Comparison of ENCODE assay signal across 9 mouse cellular contexts in genomic region chr7:49125545-49125944, GRCm38 (mm10).
DNase-seq lines count a peak whose midpoint lies in the region; ATAC-seq and TF ChIP-seq lines count a peak whose summit lies in the region.
"Had no signal": no experiment of that assay in that cellular context is flagged by ENCODE, and none has a peak within 500 bp of the region (broad histone marks: within the 10 kb centered on the region; RNA-seq: fewer than 3 reads in every experiment).

No protein-coding gene starts in this region.

- H3K36me3 ChIP-seq in midbrain, embryonic 11.5 days (ENCODE audit: control insufficient read depth, insufficient read depth, low read length): no peaks in the 10 kb centered on the region
- no peaks in the 10 kb centered on the region for H3K36me3 ChIP-seq in midbrain, embryonic 13.5 days
- no peaks in the 10 kb centered on the region for H3K36me3 ChIP-seq in hindbrain, postnatal 0 days (ENCODE audit: insufficient read depth, low read length)
- no peaks in the 10 kb centered on the region for H3K36me3 ChIP-seq in lung, embryonic 16.5 days (ENCODE audit: control insufficient read depth, insufficient read depth, low read length)
- no peaks in the 10 kb centered on the region for H3K36me3 ChIP-seq in small intestine, adult 2 months (ENCODE audit: control insufficient read depth, insufficient read depth, low read length)
- H3K36me3 ChIP-seq: heart, embryonic 13.5 days; neural tube, embryonic 12.5 days had no signal

- 35% methylated on average over 3 of the region's 3 CpGs for WGBS in midbrain, embryonic 11.5 days
- WGBS in midbrain, embryonic 13.5 days: 43% methylated on average over 3 of the region's 3 CpGs
- 27% methylated on average over 3 of the region's 3 CpGs for WGBS in hindbrain, postnatal 0 days
- 18% methylated on average over 3 of the region's 3 CpGs for WGBS in lung, embryonic 16.5 days
- WGBS in small intestine, adult 2 months: 31% methylated on average over 3 of the region's 3 CpGs

- no peak overlapping the region for H3K9ac ChIP-seq in midbrain, embryonic 11.5 days (ENCODE audit: low read length)
- H3K9ac ChIP-seq in midbrain, embryonic 13.5 days (replicated peaks): no peak overlapping the region
- H3K9ac ChIP-seq in hindbrain, postnatal 0 days (replicated peaks; ENCODE audit: low read length): no peak overlapping the region
- no peak overlapping the region for H3K9ac ChIP-seq in lung, embryonic 16.5 days (ENCODE audit: low read length)
- H3K9ac ChIP-seq: heart, embryonic 13.5 days; neural tube, embryonic 12.5 days had no signal

- peak; percentile 91 for DNase-seq in midbrain, embryonic 11.5 days (ENCODE audit: low spot score, missing footprints)
- DNase-seq in adrenal gland, adult 2 months: peak; percentile 36
- peak; percentile 74 to 85 for DNase-seq in cerebellum, postnatal 25 days
- DNase-seq in hindbrain, postnatal 0 days (ENCODE audit: low spot score): peak; percentile 81

- no peaks in the 10 kb centered on the region for H3K9me3 ChIP-seq in midbrain, embryonic 11.5 days (ENCODE audit: control insufficient read depth, low read length)
- no peaks in the 10 kb centered on the region for H3K9me3 ChIP-seq in midbrain, embryonic 13.5 days
- H3K9me3 ChIP-seq in hindbrain, postnatal 0 days (ENCODE audit: low read length): no peaks in the 10 kb centered on the region
- H3K9me3 ChIP-seq in lung, embryonic 16.5 days (ENCODE audit: control insufficient read depth, low read length): no peaks in the 10 kb centered on the region
- H3K9me3 ChIP-seq: heart, embryonic 13.5 days; neural tube, embryonic 12.5 days had no signal

- ATAC-seq in midbrain, embryonic 11.5 days (ENCODE audit: low FRiP score): no peak
- no peak for ATAC-seq in midbrain, embryonic 13.5 days
- ATAC-seq in hindbrain, postnatal 0 days: 0 out of 2 replicates have a peak, but pooled peaks have one; percentile 21
- ATAC-seq in lung, embryonic 16.5 days (ENCODE audit: low read depth): peak; percentile 82

- H3K27me3 ChIP-seq in midbrain, embryonic 11.5 days (ENCODE audit: control insufficient read depth, insufficient read depth, low read length): no peaks in the 10 kb centered on the region
- H3K27me3 ChIP-seq in midbrain, embryonic 13.5 days: 0 out of 2 replicates have a peak, but pooled peaks cover 6% of the 10 kb centered on the region
- no peaks in the 10 kb centered on the region for H3K27me3 ChIP-seq in hindbrain, postnatal 0 days (ENCODE audit: insufficient read depth, low read length)
- H3K27me3 ChIP-seq in lung, embryonic 16.5 days (ENCODE audit: control insufficient read depth, insufficient read depth, low read depth, low read length): no peaks in the 10 kb centered on the region; the same call in 1 of the 2 replicates
- no peaks in the 10 kb centered on the region for H3K27me3 ChIP-seq in small intestine, adult 2 months (ENCODE audit: control insufficient read depth, insufficient read depth, low read length)
- H3K27me3 ChIP-seq: neural tube, embryonic 12.5 days had no signal

- H3K27ac ChIP-seq in midbrain, embryonic 11.5 days (ENCODE audit: low read depth, low read length): no peak overlapping the region
- H3K27ac ChIP-seq in midbrain, embryonic 13.5 days: no peak overlapping the region
- no peak overlapping the region for H3K27ac ChIP-seq in hindbrain, postnatal 0 days
- H3K27ac ChIP-seq in lung, embryonic 16.5 days (ENCODE audit: low read length): no peak overlapping the region
- no peak overlapping the region for H3K27ac ChIP-seq in small intestine, adult 2 months (ENCODE audit: insufficient read depth, low read depth, low read length)
- H3K27ac ChIP-seq: heart, embryonic 13.5 days; neural tube, embryonic 12.5 days had no signal

- peak; percentile 90 for TF ChIP-seq CTCF in hindbrain, postnatal 0 days (IDR thresholded peaks at IDR 0.05; ENCODE audit: low read depth)
- TF ChIP-seq CTCF in small intestine, adult 2 months (IDR thresholded peaks at IDR 0.05; ENCODE audit: extremely low read depth, insufficient read length, insufficient replicate concordance, low read depth, low read length): peak; percentile 82; the same call in 1 of the 2 replicates

- H3K4me3 ChIP-seq in midbrain, embryonic 11.5 days (ENCODE audit: low read depth, low read length): no peak overlapping the region
- no peak overlapping the region for H3K4me3 ChIP-seq in midbrain, embryonic 13.5 days (replicated peaks)
- no peak overlapping the region for H3K4me3 ChIP-seq in hindbrain, postnatal 0 days (ENCODE audit: low read length)
- no peak overlapping the region for H3K4me3 ChIP-seq in lung, embryonic 16.5 days (ENCODE audit: low read length)
- H3K4me3 ChIP-seq in small intestine, adult 2 months (ENCODE audit: low read depth, low read length): no peak overlapping the region
- H3K4me3 ChIP-seq: heart, embryonic 13.5 days; neural tube, embryonic 12.5 days had no signal

- H3K4me1 ChIP-seq in midbrain, embryonic 11.5 days (ENCODE audit: control insufficient read depth, insufficient read depth, low read length): peaks cover 7% of the 10 kb centered on the region
- peaks cover 7% of the 10 kb centered on the region for H3K4me1 ChIP-seq in midbrain, embryonic 13.5 days (replicated peaks)
- H3K4me1 ChIP-seq in hindbrain, postnatal 0 days (ENCODE audit: insufficient read depth, low read length): 0 out of 2 replicates have a peak, but pooled peaks cover 8% of the 10 kb centered on the region
- H3K4me1 ChIP-seq in lung, embryonic 16.5 days (replicated peaks; ENCODE audit: control insufficient read depth, insufficient read depth, low read length): peaks cover 4% of the 10 kb centered on the region; the same call in 1 of the 2 replicates
- H3K4me1 ChIP-seq in small intestine, adult 2 months (ENCODE audit: control insufficient read depth, insufficient read depth, insufficient read length, low read length): peaks cover 3% of the 10 kb centered on the region; the same call in 1 of the 2 replicates

- TF ChIP-seq POLR2A in small intestine, adult 2 months (IDR thresholded peaks at IDR 0.05; ENCODE audit: low read depth, low read length): no peak

- no peak overlapping the region for H3K4me2 ChIP-seq in midbrain, embryonic 11.5 days
- no peak overlapping the region for H3K4me2 ChIP-seq in midbrain, embryonic 13.5 days (replicated peaks)
- H3K4me2 ChIP-seq in hindbrain, postnatal 0 days (ENCODE audit: low read depth, low read length): no peak overlapping the region
- H3K4me2 ChIP-seq in lung, embryonic 16.5 days (ENCODE audit: low read depth, low read length): no peak overlapping the region
- H3K4me2 ChIP-seq: heart, embryonic 13.5 days; neural tube, embryonic 12.5 days had no signal

Comparison
In these comparisons a context has a peak if more than half of its experiments do, and no peak if none do; other contexts are left out.
1. ATAC-seq: peak in hindbrain, postnatal 0 days (single experiment) and lung, embryonic 16.5 days (single experiment); none in midbrain, embryonic 11.5 days (single experiment) and midbrain, embryonic 13.5 days (single experiment).
2. DNase-seq: peak in every context shown above with its lines; median percentile 91 in midbrain, embryonic 11.5 days; 81 in hindbrain, postnatal 0 days; 80 in cerebellum, postnatal 25 days; 36 in adrenal gland, adult 2 months.